19 mouse cellular contexts compared by ENCODE assay signal in genomic region chr9:119796791-119797190, GRCm38 (mm10). TPM values are rescaled to one million over a fixed set of nuclear protein-coding genes. Genes with fewer than 3 reads are reported as not detected.
DNase-seq lines count a peak whose midpoint lies in the region; ATAC-seq lines count a peak whose summit lies in the region.
"Had no signal": no experiment of that assay in that cellular context is flagged by ENCODE, and none has a peak within 500 bp of the region (broad histone marks: within the 10 kb centered on the region; RNA-seq: fewer than 3 reads in every experiment).

No protein-coding gene starts in this region.

- no peak overlapping the region for H3K27ac ChIP-seq in hindbrain, embryonic 14.5 days
- no peak overlapping the region for H3K27ac ChIP-seq in hindbrain, embryonic 11.5 days (ENCODE audit: low read depth, low read length)
- no peak overlapping the region for H3K27ac ChIP-seq in midbrain, embryonic 14.5 days (replicated peaks; ENCODE audit: low read depth, low read length)
- no peak overlapping the region for H3K27ac ChIP-seq in midbrain, embryonic 10.5 days (replicated peaks)
- H3K27ac ChIP-seq: embryonic facial prominence, embryonic 13.5 days; gastrocnemius, adult 2 months; heart, embryonic 13.5 days; hindbrain, embryonic 12.5 days had no signal

- no peak overlapping the region for H3K9ac ChIP-seq in hindbrain, embryonic 14.5 days
- H3K9ac ChIP-seq in hindbrain, embryonic 11.5 days (ENCODE audit: low read depth, low read length), result no peak overlapping the region
- no peak overlapping the region for H3K9ac ChIP-seq in midbrain, embryonic 14.5 days (replicated peaks; ENCODE audit: low read length)
- H3K9ac ChIP-seq: embryonic facial prominence, embryonic 13.5 days; heart, embryonic 13.5 days; hindbrain, embryonic 12.5 days had no signal

- DNase-seq in hindbrain, embryonic 14.5 days (ENCODE audit: low spot score), result peak; percentile 27
- DNase-seq in hindbrain, embryonic 11.5 days (ENCODE audit: low spot score), result no peak
- DNase-seq in midbrain, embryonic 14.5 days, result peak; percentile 4
- no peak for DNase-seq in midbrain, embryonic 10.5 days (ENCODE audit: low spot score)
- peak; percentile 66 for DNase-seq in brain, adult 2 months (ENCODE audit: low read depth, low spot score)
- DNase-seq in brain, embryonic 18.5 days (ENCODE audit: low read depth, low spot score), result peak; percentile 36
- no peak for DNase-seq in natural killer cell, adult 2 months (ENCODE audit: low spot score in 2 of 2)
- DNase-seq: adrenal gland, adult 8-10 months; adrenal gland, postnatal 36 days; cerebellum, adult 18-20 months; cerebellum, adult 9-11 months; cerebellum, postnatal 36 days; gastrocnemius, adult 2 months; gastrocnemius, postnatal 25 days; heart, postnatal 36 days had no signal

- H3K27me3 ChIP-seq in hindbrain, embryonic 14.5 days (ENCODE audit: control insufficient read depth, insufficient read depth, low read length), result no peaks in the 10 kb centered on the region
- H3K27me3 ChIP-seq in hindbrain, embryonic 11.5 days (ENCODE audit: control insufficient read depth, insufficient read depth, low read length), result no peaks in the 10 kb centered on the region
- H3K27me3 ChIP-seq in midbrain, embryonic 14.5 days (ENCODE audit: control insufficient read depth, insufficient read depth, low read length), result no peaks in the 10 kb centered on the region
- peaks cover 8% of the 10 kb centered on the region for H3K27me3 ChIP-seq in midbrain, embryonic 10.5 days (ENCODE audit: low read depth, poor library complexity, severe bottlenecking)
- H3K27me3 ChIP-seq: embryonic facial prominence, embryonic 13.5 days; heart, embryonic 13.5 days had no signal

- no peak overlapping the region for H3K4me2 ChIP-seq in hindbrain, embryonic 14.5 days (replicated peaks)
- no peak overlapping the region for H3K4me2 ChIP-seq in hindbrain, embryonic 11.5 days (replicated peaks; ENCODE audit: low read depth, low read length)
- no peak overlapping the region for H3K4me2 ChIP-seq in midbrain, embryonic 14.5 days (ENCODE audit: low read length)
- H3K4me2 ChIP-seq: embryonic facial prominence, embryonic 13.5 days; heart, embryonic 13.5 days; hindbrain, embryonic 12.5 days had no signal

- no peaks in the 10 kb centered on the region for H3K36me3 ChIP-seq in hindbrain, embryonic 14.5 days (replicated peaks; ENCODE audit: control insufficient read depth, insufficient read depth)
- H3K36me3 ChIP-seq in hindbrain, embryonic 11.5 days (ENCODE audit: control insufficient read depth, insufficient read depth, low read length), result no peaks in the 10 kb centered on the region
- no peaks in the 10 kb centered on the region for H3K36me3 ChIP-seq in midbrain, embryonic 14.5 days (ENCODE audit: control insufficient read depth, insufficient read depth, low read length)
- no peaks in the 10 kb centered on the region for H3K36me3 ChIP-seq in midbrain, embryonic 10.5 days
- H3K36me3 ChIP-seq: embryonic facial prominence, embryonic 13.5 days; heart, embryonic 13.5 days; hindbrain, embryonic 12.5 days had no signal

- WGBS in hindbrain, embryonic 14.5 days, result 59% methylated on average over 4 of the region's 4 CpGs
- WGBS in hindbrain, embryonic 11.5 days, result 70% methylated on average over 4 of the region's 4 CpGs
- WGBS in midbrain, embryonic 14.5 days, result 56% methylated on average over 4 of the region's 4 CpGs
- 68% methylated on average over 4 of the region's 4 CpGs for WGBS in midbrain, embryonic 10.5 days

- no peaks in the 10 kb centered on the region for H3K4me1 ChIP-seq in hindbrain, embryonic 14.5 days (replicated peaks; ENCODE audit: control insufficient read depth, insufficient read depth, low read length)
- no peaks in the 10 kb centered on the region for H3K4me1 ChIP-seq in hindbrain, embryonic 11.5 days (replicated peaks; ENCODE audit: control insufficient read depth, insufficient read depth, low read length)
- H3K4me1 ChIP-seq in midbrain, embryonic 14.5 days (ENCODE audit: control insufficient read depth, insufficient read depth, low read length), result no peaks in the 10 kb centered on the region
- H3K4me1 ChIP-seq in midbrain, embryonic 10.5 days, result peaks cover 7% of the 10 kb centered on the region
- H3K4me1 ChIP-seq: hindbrain, embryonic 12.5 days had no signal

- no peak for ATAC-seq in hindbrain, embryonic 14.5 days (ENCODE audit: low FRiP score)
- ATAC-seq in hindbrain, embryonic 11.5 days (ENCODE audit: low FRiP score), result no peak
- no peak for ATAC-seq in midbrain, embryonic 14.5 days (ENCODE audit: low FRiP score, low TSS enrichment)
- ATAC-seq: intestine, embryonic 16.5 days had no signal

- no peak overlapping the region for H3K4me3 ChIP-seq in hindbrain, embryonic 14.5 days (replicated peaks; ENCODE audit: low read length)
- no peak overlapping the region for H3K4me3 ChIP-seq in hindbrain, embryonic 11.5 days (ENCODE audit: low read depth, low read length)
- no peak overlapping the region for H3K4me3 ChIP-seq in midbrain, embryonic 14.5 days (replicated peaks; ENCODE audit: low read depth, low read length)
- H3K4me3 ChIP-seq in midbrain, embryonic 10.5 days, result no peak overlapping the region
- H3K4me3 ChIP-seq: embryonic facial prominence, embryonic 13.5 days; gastrocnemius, adult 2 months; heart, embryonic 13.5 days; hindbrain, embryonic 12.5 days had no signal

- H3K9me3 ChIP-seq in hindbrain, embryonic 14.5 days (ENCODE audit: control insufficient read depth, low read length), result no peaks in the 10 kb centered on the region
- no peaks in the 10 kb centered on the region for H3K9me3 ChIP-seq in hindbrain, embryonic 11.5 days (ENCODE audit: control insufficient read depth, low read length)
- H3K9me3 ChIP-seq in midbrain, embryonic 14.5 days (ENCODE audit: control insufficient read depth, low read length), result no peaks in the 10 kb centered on the region
- H3K9me3 ChIP-seq in midbrain, embryonic 10.5 days (replicated peaks), result no peaks in the 10 kb centered on the region
- H3K9me3 ChIP-seq: hindbrain, embryonic 12.5 days had no signal

RNA-seq across cellular contexts. Expression of gene Scn11a, which starts 28.5 kb away (rescaled TPM):
- polyA plus RNA-seq in hindbrain, embryonic 14.5 days (2014; fragmentation: Nextera tagmentation; extraction: Ambion mirVana), result 0.21 and 0.34 TPM in 2 replicates
- polyA plus RNA-seq in hindbrain, embryonic 11.5 days (2014; fragmentation: Nextera tagmentation; extraction: Ambion mirVana), result 0.03 TPM in 1 of 2 replicates, not detected in the other
- 0.13 and 0.29 TPM in 2 replicates for polyA plus RNA-seq in midbrain, embryonic 14.5 days (2014; fragmentation: Nextera tagmentation; extraction: Ambion mirVana)
- polyA plus RNA-seq in midbrain, embryonic 10.5 days (2016; fragmentation: Nextera tagmentation; extraction: Ambion mirVana), result 0.21 and 0.36 TPM in 2 replicates
- polyA plus RNA-seq: embryonic facial prominence, embryonic 13.5 days; heart, embryonic 13.5 days; intestine, embryonic 16.5 days had no signal

Comparison
In these comparisons a context has a peak if more than half of its experiments do, and no peak if none do; other contexts are left out.
1. DNase-seq: peak in hindbrain, embryonic 14.5 days (single experiment), midbrain, embryonic 14.5 days (single experiment), brain, adult 2 months (single experiment) and brain, embryonic 18.5 days (single experiment); none in hindbrain, embryonic 11.5 days (single experiment), midbrain, embryonic 10.5 days (single experiment) and natural killer cell, adult 2 months (0 of 2).